Mouse (Mus musculus): ENCODE data around the gene Sdhc. TPM values are rescaled to one million over a fixed set of nuclear protein-coding genes. Genes with fewer than 3 reads are reported as not detected.

Sdhc gene
- total and polyA plus RNA-seq, 2 experiments, result 194 to 375 TPM

GRCm38 (mm10) chr1:171187851-171188700 is 37.7 kb upstream of the Sdhc start:
- Histone ChIP-seq H3K9ac (ENCODE audit: low read depth, low read length) (no peak overlapping the region), H3K79me2 (ENCODE audit: control insufficient read depth, insufficient read depth, low read length) (peaks cover 4% of the 10 kb centered on the region; the same call in 1 of the 2 replicates), H3K27me3 (ENCODE audit: control insufficient read depth, insufficient read depth, low read length) (no peaks in the 10 kb centered on the region), H3K36me3 (ENCODE audit: control insufficient read depth, insufficient read depth, low read length) (no peaks in the 10 kb centered on the region), H3K4me3 (ENCODE audit: insufficient read depth, low read depth, low read length) (no peak overlapping the region), H3K27ac (replicated peaks; ENCODE audit: insufficient read depth, low read depth, low read length) (no peak overlapping the region), H3K4me1 (ENCODE audit: control insufficient read depth, insufficient read depth, low read length) (peaks cover 3% of the 10 kb centered on the region; the same call in 1 of the 2 replicates)
- TF ChIP-seq POLR2A (IDR thresholded peaks at IDR 0.05; ENCODE audit: extremely low read depth, insufficient read depth, low read length) (no peak), CTCF (IDR thresholded peaks at IDR 0.05; ENCODE audit: low read depth, low read length) (no peak)
- WGBS, result 80% methylated on average over 13 of the region's 13 CpGs
- DNase-seq (ENCODE audit: extremely low read depth, low read depth, low spot score), result no peak

GRCm38 (mm10) chr1:171185655-171186054 is 35.3 kb upstream of the Sdhc start:
- H3K79me2 ChIP-seq (ENCODE audit: control insufficient read depth, insufficient read depth, low read length), result peaks cover 4% of the 10 kb centered on the region; the same call in 1 of the 2 replicates
- H3K9ac ChIP-seq (ENCODE audit: low read depth, low read length), result no peak overlapping the region
- TF ChIP-seq CTCF (IDR thresholded peaks at IDR 0.05; ENCODE audit: low read depth, low read length) (no peak), POLR2A (IDR thresholded peaks at IDR 0.05; ENCODE audit: extremely low read depth, insufficient read depth, low read length) (no peak)
- no peaks in the 10 kb centered on the region for H3K27me3 ChIP-seq (ENCODE audit: control insufficient read depth, insufficient read depth, low read length)
- peaks cover 3% of the 10 kb centered on the region; the same call in 1 of the 2 replicates for H3K4me1 ChIP-seq (ENCODE audit: control insufficient read depth, insufficient read depth, low read length)
- H3K36me3 ChIP-seq (ENCODE audit: control insufficient read depth, insufficient read depth, low read length), result no peaks in the 10 kb centered on the region
- WGBS, result 85% methylated on average over 8 of the region's 8 CpGs
- no peak overlapping the region for H3K27ac ChIP-seq (replicated peaks; ENCODE audit: insufficient read depth, low read depth, low read length)
- no peak for DNase-seq (ENCODE audit: extremely low read depth, low read depth, low spot score)
- H3K4me3 ChIP-seq (ENCODE audit: insufficient read depth, low read depth, low read length), result no peak overlapping the region

- Histone ChIP-seq H3K27ac (replicated peaks; ENCODE audit: insufficient read depth, low read depth, low read length) (no peak overlapping the region), H3K4me1 (ENCODE audit: control insufficient read depth, insufficient read depth, low read length) (peaks cover 3% of the 10 kb centered on the region; the same call in 1 of the 2 replicates), H3K4me3 (ENCODE audit: insufficient read depth, low read depth, low read length) (no peak overlapping the region), H3K79me2 (ENCODE audit: control insufficient read depth, insufficient read depth, low read length) (peaks cover 4% of the 10 kb centered on the region; the same call in 1 of the 2 replicates), H3K9ac (ENCODE audit: low read depth, low read length) (no peak overlapping the region), H3K36me3 (ENCODE audit: control insufficient read depth, insufficient read depth, low read length) (no peaks in the 10 kb centered on the region), H3K27me3 (ENCODE audit: control insufficient read depth, insufficient read depth, low read length) (no peaks in the 10 kb centered on the region)
- DNase-seq (ENCODE audit: extremely low read depth, low read depth, low spot score), result peak; percentile 23
- TF ChIP-seq POLR2A (IDR thresholded peaks at IDR 0.05; ENCODE audit: extremely low read depth, insufficient read depth, low read length) (no peak), CTCF (IDR thresholded peaks at IDR 0.05; ENCODE audit: low read depth, low read length) (0 out of 2 replicates have a peak, but pooled peaks have one; percentile 1)
- WGBS, result 67% methylated on average over 7 of the region's 7 CpGs
Measured at GRCm38 (mm10) chr1:171184314-171184713, 33.9 kb upstream of the Sdhc start.

GRCm38 (mm10) chr1:171183620-171184019 is 33.2 kb upstream of the Sdhc start:
- Histone ChIP-seq H3K9ac (ENCODE audit: low read depth, low read length) (no peak overlapping the region), H3K4me3 (ENCODE audit: insufficient read depth, low read depth, low read length) (no peak overlapping the region), H3K27me3 (ENCODE audit: control insufficient read depth, insufficient read depth, low read length) (no peaks in the 10 kb centered on the region), H3K4me1 (ENCODE audit: control insufficient read depth, insufficient read depth, low read length) (peaks cover 3% of the 10 kb centered on the region; the same call in 1 of the 2 replicates), H3K79me2 (ENCODE audit: control insufficient read depth, insufficient read depth, low read length) (0 out of 2 replicates have a peak, but pooled peaks cover 4% of the 10 kb centered on the region), H3K27ac (replicated peaks; ENCODE audit: insufficient read depth, low read depth, low read length) (no peak overlapping the region), H3K36me3 (ENCODE audit: control insufficient read depth, insufficient read depth, low read length) (no peaks in the 10 kb centered on the region)
- WGBS, result 73% methylated on average over 3 of the region's 3 CpGs
- no peak for TF ChIP-seq POLR2A (IDR thresholded peaks at IDR 0.05; ENCODE audit: extremely low read depth, insufficient read depth, low read length)
- TF ChIP-seq CTCF (IDR thresholded peaks at IDR 0.05; ENCODE audit: low read depth, low read length), result no peak
- DNase-seq (ENCODE audit: extremely low read depth, low read depth, low spot score), result no peak

- no peak overlapping the region for H3K4me3 ChIP-seq (ENCODE audit: insufficient read depth, low read depth, low read length)
- 93% methylated on average over 3 of the region's 3 CpGs for WGBS
- H3K4me1 ChIP-seq (ENCODE audit: control insufficient read depth, insufficient read depth, low read length), result peaks cover 3% of the 10 kb centered on the region; the same call in 1 of the 2 replicates
- H3K27me3 ChIP-seq (ENCODE audit: control insufficient read depth, insufficient read depth, low read length), result no peaks in the 10 kb centered on the region
- H3K79me2 ChIP-seq (ENCODE audit: control insufficient read depth, insufficient read depth, low read length), result 0 out of 2 replicates have a peak, but pooled peaks cover 4% of the 10 kb centered on the region
- no peak for DNase-seq (ENCODE audit: extremely low read depth, low read depth, low spot score)
- no peak for TF ChIP-seq POLR2A (IDR thresholded peaks at IDR 0.05; ENCODE audit: extremely low read depth, insufficient read depth, low read length)
- no peak for TF ChIP-seq CTCF (IDR thresholded peaks at IDR 0.05; ENCODE audit: low read depth, low read length)
- no peak overlapping the region for H3K27ac ChIP-seq (replicated peaks; ENCODE audit: insufficient read depth, low read depth, low read length)
- no peak overlapping the region for H3K9ac ChIP-seq (ENCODE audit: low read depth, low read length)
- no peaks in the 10 kb centered on the region for H3K36me3 ChIP-seq (ENCODE audit: control insufficient read depth, insufficient read depth, low read length)
Measured at GRCm38 (mm10) chr1:171183025-171183424, 32.6 kb upstream of the Sdhc start.
